Mouse (Mus musculus): ENCODE measurements at regions not wholly inside any gene's neighbourhood (a gene's known extent, or its start where the extent isn't known, plus 50 kb on each side); places are given as distances from the start of the nearest gene placed in this dataset.

GRCm38 (mm10) chr3:48911758-48912157 lies 845.4 kb downstream of the Pcdh18 start:
- DNase-seq (ENCODE audit: low read depth), result no peak

- DNase-seq (ENCODE audit: low read depth), result no peak
Observed at GRCm38 (mm10) chr3:48890403-48890802, 866.7 kb downstream of the Pcdh18 start.

- no peak for DNase-seq (ENCODE audit: low read depth)
Observed at GRCm38 (mm10) chr3:48887885-48888284, 869.2 kb downstream of the Pcdh18 start.

- DNase-seq (ENCODE audit: low read depth), result no peak
Observed at GRCm38 (mm10) chr3:48869527-48869926, 887.6 kb downstream of the Pcdh18 start.

GRCm38 (mm10) chr3:48846049-48846653 lies 911.0 kb downstream of the Pcdh18 start:
- peak; percentile 20 for DNase-seq (ENCODE audit: low read depth)

- no peak for DNase-seq (ENCODE audit: low read depth)
Observed at GRCm38 (mm10) chr3:48840692-48841091, 916.4 kb downstream of the Pcdh18 start.

- DNase-seq (ENCODE audit: low read depth), result no peak
Observed at GRCm38 (mm10) chr3:48823360-48823759, 933.8 kb downstream of the Pcdh18 start.

GRCm38 (mm10) chr3:48804398-48804797 lies 952.7 kb downstream of the Pcdh18 start:
- no peak for DNase-seq (ENCODE audit: low read depth)

- DNase-seq (ENCODE audit: low read depth), result no peak
Observed at GRCm38 (mm10) chr3:48771709-48772108, 985.4 kb downstream of the Pcdh18 start.
